ENCODE assay signal across 8 mouse cellular contexts in the genomic region with DNA sequence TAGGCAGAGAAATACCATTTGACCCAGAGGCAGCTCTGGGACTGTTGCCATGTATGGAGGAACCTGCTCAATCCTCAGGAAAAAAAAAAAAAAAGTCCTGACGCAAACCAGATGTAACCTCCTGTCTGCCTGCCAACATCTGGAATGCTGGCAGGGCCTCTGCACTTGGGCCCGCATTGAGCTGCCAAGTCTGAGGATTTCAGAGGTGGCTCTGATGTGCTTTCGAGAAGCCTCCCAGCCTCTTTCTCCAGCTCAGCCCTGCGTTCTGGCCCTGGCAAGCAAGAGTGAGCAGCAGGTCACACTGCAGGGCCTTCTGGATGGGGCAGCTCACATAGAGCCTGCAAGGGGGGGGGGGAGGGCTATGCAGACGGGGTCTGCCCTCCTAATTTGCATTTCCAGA. TPM values are rescaled to one million over a fixed set of nuclear protein-coding genes. Genes with fewer than 3 reads are reported as not detected.
DNase-seq lines count a peak whose midpoint lies in the region; ATAC-seq and TF ChIP-seq lines count a peak whose summit lies in the region.

No protein-coding gene starts in this region.

- peaks cover 79% of the 10 kb centered on the region for H3K36me3 ChIP-seq in midbrain, embryonic 10.5 days
- no peaks in the 10 kb centered on the region for H3K36me3 ChIP-seq in midbrain, embryonic 16.5 days (ENCODE audit: control insufficient read depth, insufficient read depth, low read length)
- H3K36me3 ChIP-seq in hindbrain, postnatal 0 days (ENCODE audit: insufficient read depth, low read length), result no peaks in the 10 kb centered on the region
- H3K36me3 ChIP-seq in lung, postnatal 0 days (ENCODE audit: insufficient read depth, low read length), result no peaks in the 10 kb centered on the region

- H3K9ac ChIP-seq in midbrain, embryonic 16.5 days (ENCODE audit: low read depth, low read length), result no peak overlapping the region
- H3K9ac ChIP-seq in hindbrain, postnatal 0 days (replicated peaks; ENCODE audit: low read length), result no peak overlapping the region
- H3K9ac ChIP-seq in lung, postnatal 0 days (replicated peaks; ENCODE audit: low read depth), result no peak overlapping the region

- H3K27me3 ChIP-seq in midbrain, embryonic 10.5 days (ENCODE audit: low read depth, poor library complexity, severe bottlenecking), result no peaks in the 10 kb centered on the region
- no peaks in the 10 kb centered on the region for H3K27me3 ChIP-seq in midbrain, embryonic 16.5 days (ENCODE audit: control insufficient read depth, insufficient read depth, low read depth, low read length)
- no peaks in the 10 kb centered on the region for H3K27me3 ChIP-seq in hindbrain, postnatal 0 days (ENCODE audit: insufficient read depth, low read length)
- no peaks in the 10 kb centered on the region for H3K27me3 ChIP-seq in lung, postnatal 0 days (replicated peaks; ENCODE audit: insufficient read depth, low read length)

- peak overlapping the region; percentile 61 for H3K27ac ChIP-seq in midbrain, embryonic 10.5 days (replicated peaks)
- H3K27ac ChIP-seq in midbrain, embryonic 16.5 days (ENCODE audit: low read length), result no peak overlapping the region
- peak overlapping the region; percentile 41; the same call in 1 of the 2 replicates for H3K27ac ChIP-seq in hindbrain, postnatal 0 days
- peak overlapping the region; percentile 47 for H3K27ac ChIP-seq in lung, postnatal 0 days (ENCODE audit: low read length)

- no peaks in the 10 kb centered on the region for H3K9me3 ChIP-seq in midbrain, embryonic 10.5 days (replicated peaks)
- no peaks in the 10 kb centered on the region for H3K9me3 ChIP-seq in midbrain, embryonic 16.5 days (replicated peaks; ENCODE audit: control insufficient read depth, low read length, poor library complexity, severe bottlenecking)
- no peaks in the 10 kb centered on the region for H3K9me3 ChIP-seq in hindbrain, postnatal 0 days (ENCODE audit: low read length)
- H3K9me3 ChIP-seq in lung, postnatal 0 days (ENCODE audit: low read length), result no peaks in the 10 kb centered on the region

- 66% methylated on average over 5 of the region's 5 CpGs for WGBS in midbrain, embryonic 10.5 days
- WGBS in midbrain, embryonic 16.5 days, result 48% methylated on average over 5 of the region's 5 CpGs
- 28% methylated on average over 5 of the region's 5 CpGs for WGBS in hindbrain, postnatal 0 days
- WGBS in lung, postnatal 0 days, result 45% methylated on average over 5 of the region's 5 CpGs

- ATAC-seq in midbrain, embryonic 16.5 days, result no peak
- ATAC-seq in hindbrain, postnatal 0 days, result peak; percentile 69; the same call in 1 of the 2 replicates
- ATAC-seq in lung, postnatal 0 days, result peak; percentile 80
- ATAC-seq in activated CD4-positive, CD25-positive, alpha-beta regulatory T cell, adult 4 months, result no peak
- no peak for ATAC-seq in erythroblast, adult 5-6 weeks (replicated peaks; ENCODE audit: low FRiP score, poor library complexity, severe bottlenecking)

- DNase-seq in midbrain, embryonic 10.5 days (ENCODE audit: low spot score), result no peak
- DNase-seq in gastrocnemius, postnatal 25 days, result peak; percentile 88
- DNase-seq in hindbrain, postnatal 0 days (ENCODE audit: low spot score), result peak; percentile 62
- peak; percentile 84 for DNase-seq in lung, postnatal 0 days (ENCODE audit: low spot score)
- DNase-seq in T-cell, adult 2 months (ENCODE audit: low spot score), result no peak

- H3K4me3 ChIP-seq in midbrain, embryonic 10.5 days, result no peak overlapping the region
- H3K4me3 ChIP-seq in midbrain, embryonic 16.5 days (ENCODE audit: low read depth, low read length), result no peak overlapping the region
- H3K4me3 ChIP-seq in hindbrain, postnatal 0 days (ENCODE audit: low read length), result no peak overlapping the region
- H3K4me3 ChIP-seq in lung, postnatal 0 days (ENCODE audit: low read depth, low read length), result no peak overlapping the region

- no peak for TF ChIP-seq CTCF in hindbrain, postnatal 0 days (IDR thresholded peaks at IDR 0.05; ENCODE audit: low read depth)
- TF ChIP-seq CTCF in lung, postnatal 0 days (IDR thresholded peaks at IDR 0.05), result no peak

- peaks cover 49% of the 10 kb centered on the region for H3K4me1 ChIP-seq in midbrain, embryonic 10.5 days
- no peaks in the 10 kb centered on the region; the same call in none of the 2 replicates for H3K4me1 ChIP-seq in midbrain, embryonic 16.5 days (ENCODE audit: control insufficient read depth, insufficient read depth, low read length)
- H3K4me1 ChIP-seq in hindbrain, postnatal 0 days (ENCODE audit: insufficient read depth, low read length), result no peaks in the 10 kb centered on the region
- H3K4me1 ChIP-seq in lung, postnatal 0 days (ENCODE audit: insufficient read depth, low read depth, low read length), result peaks cover 8% of the 10 kb centered on the region; the same call in 1 of the 2 replicates

- peak; percentile 43; the same call in 1 of the 2 replicates for TF ChIP-seq EP300 in lung, postnatal 0 days (IDR thresholded peaks at IDR 0.05)

- H3K4me2 ChIP-seq in midbrain, embryonic 16.5 days (ENCODE audit: low read length), result no peak overlapping the region
- H3K4me2 ChIP-seq in hindbrain, postnatal 0 days (ENCODE audit: low read depth, low read length), result no peak overlapping the region
- H3K4me2 ChIP-seq in lung, postnatal 0 days (replicated peaks; ENCODE audit: low read depth, low read length), result no peak overlapping the region

RNA-seq across cellular contexts. Expression of gene Igfbp4, which starts 6.1 kb away (rescaled TPM):
- polyA plus RNA-seq in midbrain, embryonic 10.5 days (2016; fragmentation: Nextera tagmentation; extraction: Ambion mirVana), result 290 and 322 TPM in 2 replicates
- polyA plus RNA-seq in midbrain, embryonic 16.5 days (2015; fragmentation: Nextera tagmentation; extraction: Ambion mirVana), result 117 and 119 TPM in 2 replicates
- 10 to 100 TPM; 38.6 to 49.1 TPM for total RNA-seq in gastrocnemius, postnatal 25 days (2021)
- 81.3 and 82.2 TPM in 2 replicates for total RNA-seq in hindbrain, postnatal 0 days (2014; rRNA removed)
- 96.3 and 103 TPM in 2 replicates for polyA plus RNA-seq in hindbrain, postnatal 0 days (2015; fragmentation: Nextera tagmentation; extraction: Ambion mirVana)
- polyA plus RNA-seq in lung, postnatal 0 days (2015; fragmentation: Nextera tagmentation; extraction: Ambion mirVana), result 416 and 433 TPM in 2 replicates
- polyA plus RNA-seq in activated CD4-positive, CD25-positive, alpha-beta regulatory T cell, adult 4 months (2017; shearing (Covaris generic)), result 10 to 100 TPM; 33.7 to 43.6 TPM
- total RNA-seq in erythroblast, adult 5-6 weeks (2015; ENCODE audit: low replicate concordance), result 10.8 and 29.7 TPM in 2 replicates
- total RNA-seq in erythroblast, adult 5-6 weeks (2017; ENCODE audit: low replicate concordance), result 26.1 and 41.5 TPM in 2 replicates

RNA-seq across cellular contexts. Expression of gene Top2a, which starts 23.1 kb away (rescaled TPM):
- polyA plus RNA-seq in midbrain, embryonic 10.5 days (2016; fragmentation: Nextera tagmentation; extraction: Ambion mirVana), result 357 and 364 TPM in 2 replicates
- 20.4 and 29.1 TPM in 2 replicates for polyA plus RNA-seq in midbrain, embryonic 16.5 days (2015; fragmentation: Nextera tagmentation; extraction: Ambion mirVana)
- total RNA-seq in gastrocnemius, postnatal 25 days (2021), result 1 to 10 TPM; 2.3 to 3.8 TPM
- 43.8 and 44.4 TPM in 2 replicates for total RNA-seq in hindbrain, postnatal 0 days (2014; rRNA removed)
- polyA plus RNA-seq in hindbrain, postnatal 0 days (2015; fragmentation: Nextera tagmentation; extraction: Ambion mirVana), result 34.2 and 39.1 TPM in 2 replicates
- 11.1 and 16.9 TPM in 2 replicates for polyA plus RNA-seq in lung, postnatal 0 days (2015; fragmentation: Nextera tagmentation; extraction: Ambion mirVana)
- polyA plus RNA-seq in activated CD4-positive, CD25-positive, alpha-beta regulatory T cell, adult 4 months (2017; shearing (Covaris generic)), result 100 to 1,000 TPM; 118 to 121 TPM
- 132 and 152 TPM in 2 replicates for total RNA-seq in erythroblast, adult 5-6 weeks (2015; ENCODE audit: low replicate concordance)
- total RNA-seq in erythroblast, adult 5-6 weeks (2017; ENCODE audit: low replicate concordance), result 334 and 394 TPM in 2 replicates

RNA-seq across cellular contexts. Expression of gene Tns4, which starts 42.0 kb away (rescaled TPM):
- polyA plus RNA-seq in midbrain, embryonic 10.5 days (2016; fragmentation: Nextera tagmentation; extraction: Ambion mirVana), result 0.55 and 0.84 TPM in 2 replicates
- polyA plus RNA-seq in midbrain, embryonic 16.5 days (2015; fragmentation: Nextera tagmentation; extraction: Ambion mirVana), result 0.04 and 0.09 TPM in 2 replicates
- under 1 TPM in 1 of 2 experiments, not detected in 1; 0.05 TPM for total RNA-seq in gastrocnemius, postnatal 25 days (2021)
- 1.3 TPM in 1 of 2 replicates, not detected in the other for total RNA-seq in hindbrain, postnatal 0 days (2014; rRNA removed)
- polyA plus RNA-seq in hindbrain, postnatal 0 days (2015; fragmentation: Nextera tagmentation; extraction: Ambion mirVana), result 0.08 TPM in 1 of 2 replicates, not detected in the other
- polyA plus RNA-seq in lung, postnatal 0 days (2015; fragmentation: Nextera tagmentation; extraction: Ambion mirVana), result 0.13 and 0.24 TPM in 2 replicates
- not detected for polyA plus RNA-seq in activated CD4-positive, CD25-positive, alpha-beta regulatory T cell, adult 4 months (2017; shearing (Covaris generic))
- 0.77 TPM in 1 of 2 replicates, not detected in the other for total RNA-seq in erythroblast, adult 5-6 weeks (2015; ENCODE audit: low replicate concordance)
- 0.42 TPM in 1 of 2 replicates, not detected in the other for total RNA-seq in erythroblast, adult 5-6 weeks (2017; ENCODE audit: low replicate concordance)

Comparison
In these comparisons a context has a peak if more than half of its experiments do, and no peak if none do; other contexts are left out.
1. DNase-seq: peak in gastrocnemius, postnatal 25 days (single experiment), hindbrain, postnatal 0 days (single experiment) and lung, postnatal 0 days (single experiment); none in midbrain, embryonic 10.5 days (single experiment) and T-cell, adult 2 months (single experiment).
2. ATAC-seq: peak in hindbrain, postnatal 0 days (single experiment) and lung, postnatal 0 days (single experiment); none in midbrain, embryonic 16.5 days (single experiment), activated CD4-positive, CD25-positive, alpha-beta regulatory T cell, adult 4 months (single experiment) and erythroblast, adult 5-6 weeks (single experiment).